Mouse (Mus musculus) neural tube, embryonic 11.5 days (tissue): ENCODE data around the gene Serbp1. TPM values are rescaled to one million over a fixed set of nuclear protein-coding genes. Genes with fewer than 3 reads are reported as not detected.

Experiments
- ATAC-seq: fragments of 200-750 bp; cut with Nextera tagmentation; 2 replicates; pipeline ENCODE4 v1.8.0; 2017; ENCODE audit warnings: moderate number of reproducible peaks, mild to moderate bottlenecking, moderate TSS enrichment, moderate library complexity; ENCODE audit not compliant: insufficient read depth, low FRiP score, low TSS enrichment
- DNase-seq: peaks from one replicate; pipeline ENCODE4 v3.0.0-alpha.2; 2015; ENCODE audit warnings: low spot score
- H3K27ac ChIP-seq: fragments of 300-500 bp; sonication (generic); 2 replicates; pipeline ENCODE4 v1.5.1; 2014; ENCODE audit warnings: low read depth, mild to moderate bottlenecking, low read length
- H3K27me3 ChIP-seq: fragments of 300-500 bp; sonication (generic); 2 replicates; pipeline ENCODE4 v1.6.1; 2014; ENCODE audit warnings: mild to moderate bottlenecking, low read length, mixed read lengths; ENCODE audit not compliant: control insufficient read depth, insufficient read depth
- H3K36me3 ChIP-seq: fragments of 300-500 bp; sonication (generic); 2 replicates; pipeline ENCODE4 v1.6.1; 2014; ENCODE audit warnings: mild to moderate bottlenecking, low read length, moderate library complexity, mixed read lengths; ENCODE audit not compliant: control insufficient read depth, insufficient read depth
- H3K4me1 ChIP-seq: fragments of 300-500 bp; sonication (generic); 2 replicates; pipeline ENCODE4 v1.6.1; 2014; ENCODE audit warnings: low read length, mixed read lengths; ENCODE audit not compliant: control insufficient read depth, insufficient read depth
- H3K4me2 ChIP-seq: fragments of 300-500 bp; sonication (generic); 2 replicates; pipeline ENCODE4 v1.6.1; 2014; ENCODE audit warnings: low read depth, mild to moderate bottlenecking, moderate library complexity
- H3K4me3 ChIP-seq: fragments of 300-500 bp; sonication (generic); 2 replicates; pipeline ENCODE4 v1.5.1; 2014; ENCODE audit warnings: low read depth, low read length
- H3K9ac ChIP-seq: fragments of 300-500 bp; sonication (generic); 2 replicates; pipeline ENCODE4 v1.6.1; 2014; ENCODE audit warnings: mild to moderate bottlenecking, low read length
- H3K9me3 ChIP-seq: fragments of 300-500 bp; sonication (generic); 2 replicates; pipeline ENCODE4 v1.6.1; 2016; ENCODE audit warnings: low read length; ENCODE audit not compliant: control insufficient read depth
- WGBS: fragments of 180-500 bp; shearing (Covaris S2); extraction: QIAGEN DNeasy Blood & Tissue Kit; methylation state at CpG from one replicate; pipeline ENCODE4 v1.1.7; 2014; 5-methylcytosine and 5-hydroxymethylcytosine counted together
- polyA plus RNA-seq: library from polyadenylated mRNA; unstranded; fragments of >200 nt; fragmentation: Nextera tagmentation; extraction: Ambion mirVana; gene quantifications from 2 replicates; pipeline ENCODE4 v1.2.1, GENCODE M21; 2014

The Serbp1 gene
- polyA plus RNA-seq, 1 experiment from 2014 or later = 502 TPM

DNA sequence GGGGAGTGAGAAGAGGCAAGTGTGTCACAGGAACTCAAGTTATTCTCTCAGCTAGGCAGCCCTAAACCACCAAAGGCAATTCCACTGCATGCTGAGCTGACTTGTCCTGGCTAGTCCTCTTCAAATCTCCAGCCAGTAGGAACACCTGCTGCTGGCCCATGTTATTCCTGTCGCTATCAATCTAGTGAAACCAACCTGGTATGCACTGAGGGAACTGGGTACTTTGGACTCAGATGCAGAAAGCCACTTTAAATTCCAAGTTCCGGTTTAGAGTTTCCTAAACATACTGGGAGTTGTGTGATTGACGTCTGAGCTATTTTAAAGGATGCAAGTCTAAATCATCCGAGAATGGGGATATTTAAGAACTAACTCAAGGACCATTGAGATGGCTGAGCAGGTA, 11.7 kb upstream of the Serbp1 start:
- ATAC-seq = no peak
- no peak overlapping the region for H3K9ac ChIP-seq
- no peaks in the 10 kb centered on the region for H3K27me3 ChIP-seq
- H3K4me1 ChIP-seq = no peaks in the 10 kb centered on the region
- no peak overlapping the region for H3K27ac ChIP-seq
- 74% methylated on average over 4 of the region's 4 CpGs for WGBS
- H3K4me2 ChIP-seq = no peak overlapping the region
- DNase-seq = no peak
- H3K4me3 ChIP-seq = no peak overlapping the region
- no peaks in the 10 kb centered on the region for H3K9me3 ChIP-seq
- no peaks in the 10 kb centered on the region for H3K36me3 ChIP-seq

DNA sequence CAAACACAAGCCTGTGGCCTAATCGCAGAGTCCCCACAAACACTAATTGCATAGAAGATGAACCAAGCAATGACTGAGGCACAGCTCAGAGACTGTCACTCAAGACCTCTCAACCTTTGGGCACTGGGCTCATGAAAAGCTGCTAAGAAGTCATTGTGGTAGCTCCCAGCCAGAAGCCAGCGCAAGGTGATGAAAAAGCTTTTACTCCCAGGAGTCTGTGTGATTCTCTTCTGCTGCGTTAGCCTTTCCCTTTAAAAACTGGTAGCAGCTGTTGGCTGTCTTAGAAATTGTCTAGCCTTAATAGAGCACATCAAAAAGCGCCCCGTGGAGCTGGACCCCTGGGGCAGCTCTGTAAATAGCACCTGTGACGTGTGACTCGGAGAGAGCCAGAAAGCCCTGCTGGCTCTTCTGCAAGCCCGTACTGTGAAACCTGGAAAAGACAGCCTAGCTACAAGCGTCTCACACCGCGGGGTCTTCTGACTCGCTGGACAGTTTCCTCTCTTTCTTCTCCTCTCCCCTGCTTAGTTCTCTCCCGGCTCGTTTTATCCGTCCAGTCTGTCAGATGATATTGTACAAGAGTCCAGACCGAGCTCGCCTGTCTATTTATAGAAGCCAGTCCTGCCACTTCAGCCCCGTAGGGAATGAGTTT, 9.4 kb upstream of the Serbp1 start:
- H3K4me1 ChIP-seq = no peaks in the 10 kb centered on the region
- H3K9ac ChIP-seq = no peak overlapping the region
- WGBS = 15% methylated on average over 18 of the region's 18 CpGs
- DNase-seq (peak; percentile 51), ATAC-seq (peak; percentile 56; the same call in 1 of the 2 replicates)
- H3K4me2 ChIP-seq = peak overlapping the region; percentile 33
- no peak overlapping the region for H3K4me3 ChIP-seq
- H3K27me3 ChIP-seq = no peaks in the 10 kb centered on the region
- no peak overlapping the region for H3K27ac ChIP-seq
- H3K36me3 ChIP-seq = no peaks in the 10 kb centered on the region
- no peaks in the 10 kb centered on the region for H3K9me3 ChIP-seq

DNA sequence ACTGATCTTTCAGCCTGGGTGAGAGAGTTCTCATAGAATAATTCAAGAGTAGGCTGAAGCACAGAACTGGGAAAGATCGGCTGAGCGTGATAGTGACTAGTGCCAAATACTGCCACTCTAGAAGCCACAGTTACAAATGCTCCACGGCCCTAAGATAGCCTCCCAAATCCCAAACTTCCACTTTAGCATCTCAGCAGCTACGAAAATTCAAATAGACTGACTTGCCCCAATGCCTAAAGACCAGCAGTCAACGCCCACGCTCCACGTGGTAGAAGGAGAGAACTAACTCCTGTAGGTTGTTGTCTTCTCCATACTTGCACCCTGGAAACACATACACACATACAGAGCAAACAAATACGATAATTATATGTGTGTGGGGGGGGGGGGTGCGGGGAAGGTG, 8.5 kb upstream of the Serbp1 start:
- no peak for ATAC-seq

DNA sequence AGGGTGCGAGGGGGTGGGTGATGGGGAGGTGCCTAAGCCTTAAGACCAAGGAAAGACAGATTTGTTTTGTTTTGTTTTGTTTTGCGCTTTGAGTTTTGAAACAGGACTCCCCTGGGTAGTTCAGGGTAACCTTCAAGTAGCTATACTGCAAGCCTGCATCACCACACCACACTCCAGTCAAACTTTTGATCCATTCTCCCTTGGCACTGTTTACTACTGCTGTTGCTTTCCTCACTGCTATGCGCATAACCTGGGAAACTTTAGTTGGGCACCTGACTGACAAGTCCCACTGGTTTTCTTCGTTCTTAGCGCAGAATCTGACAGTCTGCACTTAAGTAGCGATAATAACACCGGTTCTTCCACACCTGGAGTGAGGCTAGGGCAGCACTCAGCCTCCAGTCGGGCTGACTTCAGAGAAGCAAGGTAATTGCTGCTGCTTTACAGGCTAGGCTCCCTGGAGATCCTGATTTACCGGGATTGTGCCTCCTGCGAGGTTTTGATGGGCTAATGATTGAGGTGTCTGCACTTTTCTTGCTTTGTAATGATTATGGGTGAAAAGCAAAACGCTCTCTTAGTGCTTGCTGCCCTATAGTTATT, 8.0 kb upstream of the Serbp1 start:
- ATAC-seq = no peak
- 6% methylated on average over 11 of the region's 11 CpGs for WGBS
- Histone ChIP-seq H3K4me2 (no peak overlapping the region), H3K4me1 (no peaks in the 10 kb centered on the region), H3K36me3 (no peaks in the 10 kb centered on the region), H3K9ac (no peak overlapping the region), H3K4me3 (no peak overlapping the region), H3K9me3 (no peaks in the 10 kb centered on the region), H3K27me3 (no peaks in the 10 kb centered on the region), H3K27ac (no peak overlapping the region)
- DNase-seq = no peak

More for the DNA sequence above, 8.5 kb upstream of the Serbp1 start:
- no peaks in the 10 kb centered on the region for H3K36me3 ChIP-seq
- H3K27me3 ChIP-seq = no peaks in the 10 kb centered on the region
- no peaks in the 10 kb centered on the region for H3K4me1 ChIP-seq
- DNase-seq = no peak
- WGBS = 36% methylated on average over 9 of the region's 9 CpGs
- H3K4me3 ChIP-seq = no peak overlapping the region
- H3K4me2 ChIP-seq = no peak overlapping the region
- no peak overlapping the region for H3K9ac ChIP-seq
- no peak overlapping the region for H3K27ac ChIP-seq
- H3K9me3 ChIP-seq = no peaks in the 10 kb centered on the region

DNA sequence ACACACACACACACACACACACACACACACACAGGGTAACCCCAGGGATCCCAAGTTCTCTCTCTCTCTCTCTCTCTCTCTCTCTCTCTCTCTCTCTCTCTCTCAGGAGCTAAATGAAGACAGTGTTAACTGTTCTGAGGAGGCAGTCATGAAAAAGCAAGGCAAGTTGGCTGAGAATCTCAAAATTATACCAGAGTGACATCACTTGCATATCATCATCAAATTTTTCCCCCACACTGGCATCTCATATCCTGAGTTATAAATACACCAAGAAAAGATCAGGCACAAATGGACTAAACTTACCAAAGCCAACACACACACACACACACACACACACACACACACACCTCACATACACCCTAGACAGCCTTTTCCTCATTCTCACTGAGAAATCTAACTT, 7.0 kb upstream of the Serbp1 start:
- Histone ChIP-seq H3K36me3 (no peaks in the 10 kb centered on the region), H3K4me3 (no peak overlapping the region), H3K27ac (no peak overlapping the region), H3K9me3 (no peaks in the 10 kb centered on the region), H3K9ac (no peak overlapping the region), H3K27me3 (no peaks in the 10 kb centered on the region), H3K4me1 (no peaks in the 10 kb centered on the region), H3K4me2 (no peak overlapping the region)
- DNase-seq = no peak
- ATAC-seq = no peak

DNA sequence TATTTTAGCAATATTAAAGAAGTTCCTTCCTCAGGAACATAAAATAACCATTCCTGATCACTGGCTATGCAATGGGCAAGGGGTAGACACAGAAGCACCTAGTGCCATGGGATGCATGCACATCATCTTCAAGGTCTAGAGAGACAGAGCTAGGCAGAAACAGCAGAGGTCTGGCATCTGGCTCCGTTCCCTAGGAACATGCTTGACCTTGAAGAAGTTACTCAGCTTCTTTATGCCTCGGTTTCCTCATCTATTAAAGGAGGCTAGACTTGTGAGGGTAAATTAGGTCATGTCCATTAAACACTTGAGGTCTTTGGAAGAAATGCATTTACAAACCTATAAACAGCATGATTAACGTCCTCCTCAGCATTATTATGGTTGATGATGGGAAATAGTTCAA, 2.3 kb upstream of the Serbp1 start:
- WGBS = 86% methylated on average over 3 of the region's 3 CpGs
- Histone ChIP-seq H3K27me3 (no peaks in the 10 kb centered on the region), H3K9me3 (no peaks in the 10 kb centered on the region), H3K4me2 (no peak overlapping the region), H3K36me3 (no peaks in the 10 kb centered on the region), H3K9ac (no peak overlapping the region), H3K4me1 (no peaks in the 10 kb centered on the region), H3K4me3 (no peak overlapping the region), H3K27ac (no peak overlapping the region)
- DNase-seq = no peak
- ATAC-seq = no peak

DNA sequence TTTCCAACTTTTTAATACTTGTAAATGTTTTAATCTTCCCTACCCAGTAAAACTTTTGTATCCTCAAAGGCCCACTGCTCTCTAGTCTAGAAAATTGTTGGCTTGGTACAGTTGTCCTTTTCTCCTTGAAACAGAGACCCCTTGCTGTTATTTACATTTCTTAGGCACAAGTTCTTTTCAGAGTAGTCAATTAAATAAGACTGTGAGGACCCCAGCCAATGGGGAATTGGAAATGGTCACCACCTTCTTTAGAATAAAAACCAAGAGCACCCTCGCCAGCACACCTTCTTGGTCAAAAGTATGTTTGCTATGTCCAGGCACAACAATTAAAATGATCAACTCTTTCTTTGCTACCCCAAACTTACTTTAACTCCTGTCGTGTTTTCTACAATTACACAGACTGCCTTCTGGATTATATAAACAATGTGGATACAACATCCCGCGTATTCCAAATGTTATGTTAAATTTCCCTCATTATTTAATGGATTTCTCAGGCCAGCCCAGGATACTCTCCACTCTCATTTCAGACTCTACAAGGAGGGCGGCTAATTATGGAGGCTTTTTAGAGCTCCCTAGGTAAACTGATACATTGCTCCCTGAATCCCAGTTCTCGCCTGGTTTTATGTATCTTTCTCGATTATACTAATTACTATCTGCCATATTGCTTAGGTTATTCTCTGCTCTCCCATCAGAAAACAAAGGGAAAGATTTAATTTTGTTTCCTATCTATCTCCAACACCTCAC, 1.3 kb upstream of the Serbp1 start:
- H3K27me3 ChIP-seq = no peaks in the 10 kb centered on the region
- no peaks in the 10 kb centered on the region for H3K4me1 ChIP-seq

DNA sequence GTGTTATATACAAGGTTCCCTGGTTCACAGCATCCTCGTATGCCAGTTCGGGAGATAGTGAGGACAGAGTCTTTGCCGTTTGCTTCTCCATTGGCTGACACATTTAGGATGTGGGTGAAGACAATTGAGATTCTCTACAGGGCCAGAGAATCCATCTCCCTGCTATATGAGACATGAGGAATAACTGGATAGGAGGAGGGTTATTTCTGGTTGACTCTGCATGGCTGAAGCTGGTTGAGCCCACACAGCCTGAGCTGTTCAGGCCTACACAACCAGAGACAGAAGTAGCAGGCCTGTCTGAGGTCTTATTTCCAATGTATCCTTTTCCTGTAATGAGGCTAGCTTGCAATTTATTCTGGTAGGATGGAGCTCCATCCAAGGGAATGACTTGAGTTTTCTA, 3.3 kb downstream of the Serbp1 start:
- 93% methylated on average over 3 of the region's 3 CpGs for WGBS
- Histone ChIP-seq H3K4me3 (no peak overlapping the region), H3K9me3 (no peaks in the 10 kb centered on the region), H3K27me3 (no peaks in the 10 kb centered on the region), H3K4me2 (no peak overlapping the region), H3K4me1 (no peaks in the 10 kb centered on the region), H3K27ac (no peak overlapping the region), H3K9ac (no peak overlapping the region), H3K36me3 (no peaks in the 10 kb centered on the region)
- ATAC-seq (no peak), DNase-seq (no peak)

More for the DNA sequence above, 1.3 kb upstream of the Serbp1 start:
- H3K4me2 ChIP-seq = no peak overlapping the region
- no peaks in the 10 kb centered on the region for H3K9me3 ChIP-seq
- H3K36me3 ChIP-seq = no peaks in the 10 kb centered on the region
- 84% methylated on average over 7 of the region's 7 CpGs for WGBS
- no peak for ATAC-seq
- DNase-seq = no peak
- no peak overlapping the region for H3K27ac ChIP-seq
- H3K4me3 ChIP-seq = no peak overlapping the region
- no peak overlapping the region for H3K9ac ChIP-seq
